Mouse (Mus musculus): ENCODE data around the gene Drc3.

The Drc3 gene

GRCm38 (mm10) chr11:60352559-60353411 is at the start of gene Drc3, which contains the start of gene Tom1l2:
TSS of gene Drc3 (plus strand) at chr11:60353329.
TSS of gene Tom1l2 (minus strand) at chr11:60352905.
- DNase-seq (ENCODE audit: low spot score in 2 of 2), result peak; percentile 100

GRCm38 (mm10) chr11:60303497-60303896 is 49.6 kb upstream of the Drc3 start:
- peak; percentile 47 to 66 for DNase-seq (ENCODE audit: low spot score in 2 of 2)

GRCm38 (mm10) chr11:60305611-60306010 is 47.5 kb upstream of the Drc3 start:
- DNase-seq (ENCODE audit: low spot score in 2 of 2), result no peak

- peak in 1 of 2 experiments; percentile 58 for DNase-seq (ENCODE audit: low spot score in 2 of 2)
These were observed 46.3 kb upstream of the Drc3 start for GRCm38 (mm10) chr11:60306834-60307233.

- DNase-seq (ENCODE audit: low spot score in 2 of 2), result no peak
These were observed 45.7 kb upstream of the Drc3 start for GRCm38 (mm10) chr11:60307375-60307825.

GRCm38 (mm10) chr11:60308061-60308460 is 45.1 kb upstream of the Drc3 start:
- DNase-seq (ENCODE audit: low spot score in 2 of 2), result no peak

GRCm38 (mm10) chr11:60308506-60309116 is 44.5 kb upstream of the Drc3 start:
- DNase-seq (ENCODE audit: low spot score in 2 of 2), result no peak

GRCm38 (mm10) chr11:60309875-60310274 is 43.3 kb upstream of the Drc3 start:
- DNase-seq (ENCODE audit: low spot score in 2 of 2), result no peak

- DNase-seq (ENCODE audit: low spot score in 2 of 2), result peak; percentile 93 to 95
These were observed 41.9 kb upstream of the Drc3 start for GRCm38 (mm10) chr11:60311025-60311854.

- DNase-seq (ENCODE audit: low spot score in 2 of 2), result no peak
These were observed 36.9 kb upstream of the Drc3 start for GRCm38 (mm10) chr11:60316250-60316649.

- no peak for DNase-seq (ENCODE audit: low spot score in 2 of 2)
These were observed 36.2 kb upstream of the Drc3 start for GRCm38 (mm10) chr11:60316883-60317282.

- DNase-seq (ENCODE audit: low spot score in 2 of 2), result no peak
These were observed 35.6 kb upstream of the Drc3 start for GRCm38 (mm10) chr11:60317376-60318102.

GRCm38 (mm10) chr11:60318716-60319115 is 34.4 kb upstream of the Drc3 start:
- DNase-seq (ENCODE audit: low spot score in 2 of 2), result no peak

- no peak for DNase-seq (ENCODE audit: low spot score in 2 of 2)
These were observed 33.7 kb upstream of the Drc3 start for GRCm38 (mm10) chr11:60319257-60320066.

GRCm38 (mm10) chr11:60320426-60321037 is 32.6 kb upstream of the Drc3 start:
- DNase-seq (ENCODE audit: low spot score in 2 of 2), result no peak

- DNase-seq (ENCODE audit: low spot score in 2 of 2), result no peak
These were observed 31.7 kb upstream of the Drc3 start for GRCm38 (mm10) chr11:60321438-60321837.

- no peak for DNase-seq (ENCODE audit: low spot score in 2 of 2)
These were observed 29.4 kb upstream of the Drc3 start for GRCm38 (mm10) chr11:60323731-60324130.

- DNase-seq (ENCODE audit: low spot score in 2 of 2), result no peak
These were observed 22.6 kb upstream of the Drc3 start for GRCm38 (mm10) chr11:60330551-60330950.

GRCm38 (mm10) chr11:60333461-60333860 is 19.7 kb upstream of the Drc3 start:
- no peak for DNase-seq (ENCODE audit: low spot score in 2 of 2)

- no peak for DNase-seq (ENCODE audit: low spot score in 2 of 2)
These were observed 19.0 kb upstream of the Drc3 start for GRCm38 (mm10) chr11:60334124-60334523.
